Mouse (Mus musculus) adrenal gland, adult 18-20 months (tissue): Measurements from ENCODE around the gene Bco1. TPM values are rescaled to one million over a fixed set of nuclear protein-coding genes. Genes with fewer than 3 reads are reported as not detected.

Experiments
- DNase-seq, 2 experiments: peaks; one replicate each; pipeline ENCODE4 v3.0.0; 2021 to 2022; ENCODE audit warnings: low spot score in 2 of 2
- total RNA-seq, 2 experiments: library from RNA; stranded (reverse); gene quantifications; 1 replicate in 1 of 2; 2 replicates in 1 of 2; pipeline ENCODE4 v1.2.3; 2021

Bco1 gene
- total RNA-seq, 2 experiments from 2014 or later: 0.42 TPM; not detected in 1

GRCm38 (mm10) chr8:117136763-117137162 lies 41.1 kb downstream of the Bco1 start:
- no peak for DNase-seq

- DNase-seq: no peak
Measured at GRCm38 (mm10) chr8:117137357-117137756, 41.7 kb downstream of the Bco1 start.

DNA sequence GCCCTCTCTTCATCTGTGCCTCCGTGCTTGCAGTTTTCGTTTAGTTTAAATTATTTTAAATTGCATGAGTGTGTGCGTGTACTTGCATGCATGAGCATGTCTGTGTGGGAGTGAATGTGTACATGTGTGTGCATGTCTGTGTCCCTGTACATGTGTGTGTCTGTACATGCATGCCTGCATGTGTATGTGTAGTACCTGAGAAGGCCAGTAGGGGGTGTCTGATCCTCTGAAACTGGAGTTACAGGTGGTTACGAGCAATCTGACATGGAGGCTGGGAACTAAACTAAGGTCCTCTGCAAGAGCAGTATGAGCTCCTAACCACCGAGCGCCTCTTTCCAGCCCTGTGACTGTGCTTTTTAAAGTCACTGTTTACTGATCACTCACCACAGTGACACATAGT lies 52.9 kb downstream of the Bco1 start:
- no peak for DNase-seq

GRCm38 (mm10) chr8:117156149-117156548 lies 60.5 kb downstream of the Bco1 start:
- DNase-seq: no peak

DNA sequence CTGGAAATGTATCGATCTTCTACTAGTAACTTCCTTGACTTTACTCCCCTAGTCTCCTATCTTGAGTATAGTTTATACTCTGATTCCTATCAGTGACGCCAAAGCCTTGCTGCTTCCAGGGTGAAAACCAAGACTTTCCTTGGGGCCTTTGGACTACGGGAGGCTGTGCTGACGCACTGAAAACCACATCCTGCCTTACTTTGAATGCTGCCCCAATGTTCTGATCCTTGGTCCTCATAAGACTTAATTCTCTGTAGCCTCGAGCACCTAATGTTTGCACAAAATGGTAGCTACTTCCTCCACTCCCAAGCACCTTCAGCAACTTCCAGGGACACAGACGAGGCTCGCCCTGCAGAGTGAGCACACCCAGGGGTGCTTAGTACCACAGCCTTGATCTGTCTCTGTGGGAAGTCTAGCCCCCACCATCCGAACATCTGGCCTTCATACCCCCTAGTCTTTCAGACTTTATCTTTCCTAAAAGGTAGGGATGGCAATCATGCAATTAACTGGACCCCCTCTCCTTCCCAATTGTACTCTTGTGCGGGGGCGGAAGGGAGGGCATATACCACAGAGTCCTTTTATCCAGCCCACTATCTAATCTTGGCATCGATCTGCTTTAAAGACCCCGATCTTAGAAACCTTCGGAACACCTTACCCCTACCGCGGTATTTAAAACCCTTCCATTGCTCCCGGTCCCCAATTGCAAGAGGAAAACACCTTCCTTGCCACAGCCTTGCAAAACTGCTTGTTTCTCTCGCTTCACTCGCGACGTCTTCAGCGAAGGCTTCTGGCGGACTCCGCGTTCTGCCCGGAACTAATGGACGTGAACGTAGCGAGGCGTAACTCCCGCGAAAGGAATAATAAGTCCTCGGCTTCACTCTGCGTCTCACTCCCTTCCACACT lies 61.5 kb downstream of the Bco1 start:
- no peak for DNase-seq

GRCm38 (mm10) chr8:117157769-117158091 lies 62.1 kb downstream of the Bco1 start:
- peak; percentile 97 to 98 for DNase-seq

GRCm38 (mm10) chr8:117158135-117158761 lies 62.6 kb downstream of the Bco1 start, which contains the start of gene Gan:
Gene Gan (plus strand): TSS chr8:117158135.
- DNase-seq: peak; percentile 56 to 60

- no peak for DNase-seq
Measured at GRCm38 (mm10) chr8:117159031-117159430, 63.4 kb downstream of the Bco1 start.

GRCm38 (mm10) chr8:117164912-117165311 lies 69.3 kb downstream of the Bco1 start:
- DNase-seq: no peak

DNA sequence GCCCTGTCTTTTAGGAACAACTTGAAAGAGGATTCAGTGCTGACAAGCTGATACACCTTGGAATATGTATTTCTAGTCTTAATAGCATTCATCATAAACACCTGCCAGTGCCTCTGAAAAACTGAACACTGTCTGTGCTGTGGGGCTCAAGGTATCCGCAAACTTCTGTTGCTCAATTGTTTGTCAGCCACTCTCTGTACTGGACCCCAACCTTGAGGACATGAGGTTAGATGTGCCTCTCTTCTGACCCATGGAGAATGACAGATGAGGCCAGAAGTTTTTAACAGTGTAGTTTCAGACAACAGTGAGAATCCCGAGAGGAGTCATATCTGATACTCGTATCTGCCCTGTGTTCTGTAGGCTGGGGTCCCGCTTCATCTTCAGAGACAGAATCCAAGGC lies 69.9 kb downstream of the Bco1 start:
- DNase-seq: no peak

GRCm38 (mm10) chr8:117166515-117166914 lies 70.9 kb downstream of the Bco1 start:
- peak in 1 of 2 experiments; percentile 14 for DNase-seq

GRCm38 (mm10) chr8:117167243-117167883 lies 71.7 kb downstream of the Bco1 start:
- no peak for DNase-seq

GRCm38 (mm10) chr8:117168378-117168777 lies 72.7 kb downstream of the Bco1 start:
- no peak for DNase-seq

DNA sequence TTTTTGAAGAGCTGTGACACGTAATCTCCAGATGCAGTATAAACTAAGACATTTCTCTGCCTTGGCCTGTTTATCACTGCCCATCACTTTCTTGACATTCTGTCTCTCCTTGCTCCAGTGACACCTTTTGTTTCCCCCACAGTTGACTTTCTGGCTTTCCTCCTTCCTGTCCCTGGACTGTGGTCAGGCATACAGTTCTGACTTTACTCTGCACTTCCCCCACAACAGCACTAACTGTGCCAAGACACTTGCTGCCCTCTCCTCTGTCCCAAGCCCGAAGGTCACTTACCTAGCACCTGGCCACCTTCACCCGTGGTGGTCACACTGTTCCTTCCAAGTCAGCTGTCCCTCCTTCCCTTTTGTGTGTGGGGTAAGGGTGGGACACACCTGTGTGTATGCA lies 76.2 kb downstream of the Bco1 start:
- no peak for DNase-seq

GRCm38 (mm10) chr8:117172904-117173303 lies 77.2 kb downstream of the Bco1 start:
- peak; percentile 34 to 46 for DNase-seq

DNA sequence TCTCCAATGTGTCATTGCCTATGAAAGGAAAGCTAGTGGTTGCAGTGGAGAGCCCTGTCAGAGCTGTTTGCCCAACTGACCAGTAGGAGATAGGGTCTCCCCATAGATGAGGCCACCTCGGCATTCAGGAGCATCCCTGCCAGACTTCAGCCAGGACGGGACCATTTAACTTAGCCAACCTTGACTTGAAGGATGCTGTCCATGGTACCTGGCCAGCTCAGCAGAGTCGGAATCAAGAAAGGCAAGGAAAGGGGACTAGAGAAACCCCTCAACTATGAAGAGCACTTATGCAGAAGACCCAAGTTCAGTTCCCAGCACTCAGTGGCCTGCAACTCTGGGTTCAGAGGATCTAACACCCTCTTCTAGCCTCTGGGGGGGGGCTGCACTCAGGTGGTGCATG lies 78.0 kb downstream of the Bco1 start:
- DNase-seq: no peak

DNA sequence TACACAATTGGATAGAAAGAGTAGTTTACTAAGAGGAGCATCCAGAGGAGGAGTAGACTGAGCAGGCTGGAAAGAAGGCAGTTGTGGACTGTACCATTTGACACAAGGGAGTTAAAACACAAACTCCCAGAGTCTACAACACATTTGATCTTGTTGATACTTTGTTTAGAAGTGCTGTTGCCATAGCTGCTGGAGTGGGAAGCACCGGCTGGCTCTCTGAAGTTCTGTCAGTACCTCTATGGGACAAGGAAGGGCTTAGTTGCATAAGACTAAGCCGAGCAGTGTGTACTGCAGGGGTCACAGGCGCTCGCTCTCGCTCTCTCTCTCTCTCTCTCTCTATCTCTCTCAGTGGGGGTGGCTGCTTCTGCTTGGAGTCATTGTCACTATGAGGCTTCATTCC lies 78.9 kb downstream of the Bco1 start:
- no peak for DNase-seq

DNA sequence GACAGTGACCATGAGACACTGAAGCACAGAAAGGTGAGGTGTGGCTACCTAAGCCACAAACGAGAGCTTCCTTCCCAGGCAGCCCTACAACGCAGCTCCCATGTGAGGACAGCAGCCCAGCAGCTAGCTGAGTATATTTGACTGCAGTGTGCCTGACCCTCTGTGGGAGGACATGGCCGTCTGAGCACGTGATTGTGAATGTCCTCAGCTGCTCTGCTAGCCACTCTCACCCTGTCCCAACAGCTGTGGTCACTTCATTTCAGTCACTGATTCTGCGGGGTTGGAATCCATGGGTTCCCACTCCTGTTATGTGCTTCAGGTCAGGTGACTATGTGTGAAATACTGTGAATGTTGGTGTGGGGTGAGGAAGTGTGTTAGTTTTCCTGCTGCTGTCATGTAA lies 80.7 kb downstream of the Bco1 start:
- no peak for DNase-seq

GRCm38 (mm10) chr8:117177236-117177635 lies 81.6 kb downstream of the Bco1 start:
- DNase-seq: no peak

DNA sequence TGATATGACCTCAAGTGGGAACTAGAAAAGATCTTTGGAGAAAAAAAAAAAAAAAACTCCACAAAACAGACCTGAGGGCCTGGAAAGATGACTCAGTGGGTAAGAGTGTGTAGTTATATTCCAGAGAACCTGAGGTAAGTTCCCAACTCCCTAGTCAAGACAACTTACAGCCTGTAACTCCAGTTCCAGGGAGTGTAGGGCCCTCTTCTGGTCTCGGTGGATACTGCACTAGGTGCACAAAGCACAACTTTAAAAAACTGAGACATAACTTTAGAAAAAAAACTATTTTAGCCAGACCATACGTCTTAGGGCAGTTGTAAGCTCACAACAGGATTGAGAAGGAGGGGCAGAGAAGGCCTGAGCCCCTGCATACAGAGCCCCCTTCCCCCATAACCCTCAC lies 82.4 kb downstream of the Bco1 start:
- DNase-seq: no peak

GRCm38 (mm10) chr8:117178676-117179075 lies 83.0 kb downstream of the Bco1 start:
- no peak for DNase-seq

DNA sequence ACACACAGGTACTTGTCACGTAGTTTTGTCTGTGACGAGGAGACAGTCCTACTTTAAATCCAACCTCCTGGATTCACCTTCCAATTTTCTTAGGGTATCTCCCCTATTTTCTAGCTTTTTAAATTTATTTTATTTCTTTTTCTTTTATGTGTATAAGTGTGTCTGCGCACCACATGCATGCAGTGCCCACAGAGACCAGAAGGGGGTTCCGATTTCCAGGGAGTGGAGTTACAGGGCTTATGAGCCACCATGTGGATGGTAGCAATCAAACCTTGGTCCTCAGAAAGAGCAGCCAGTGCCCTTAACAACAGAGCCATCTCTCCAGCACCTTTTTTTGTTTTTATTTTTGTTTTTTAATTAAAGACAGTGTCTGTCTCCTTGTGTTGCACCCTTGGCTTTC lies 87.1 kb downstream of the Bco1 start:
- no peak for DNase-seq
